Mouse (Mus musculus): Measurements from ENCODE around the gene Tat. TPM values are rescaled to one million over a fixed set of nuclear protein-coding genes. Genes with fewer than 3 reads are reported as not detected.
"Not testable (repeated sequence)": the region's sequence is repeated elsewhere in the genome, so short reads cannot be mapped to it uniquely, and the experiment has no call there.

Tat gene
- polyA plus RNA-seq, 1 experiment, result not detected

GRCm38 (mm10) chr8:110008228-110008994, 18.2 kb downstream of the Tat start:
- H3K27me3 ChIP-seq (ENCODE audit: control insufficient read depth, insufficient read depth, low read length), result no peaks in the 10 kb centered on the region
- no peaks in the 10 kb centered on the region for H3K36me3 ChIP-seq (ENCODE audit: control insufficient read depth, insufficient read depth, low read length)
- H3K4me3 ChIP-seq (ENCODE audit: extremely low read depth, insufficient read depth, insufficient read length), result no peak overlapping the region
- no peaks in the 10 kb centered on the region for H3K4me1 ChIP-seq (ENCODE audit: control insufficient read depth, insufficient read depth, insufficient read length)
- WGBS, result 77% methylated on average over 26 of the region's 26 CpGs
- no peak for DNase-seq (ENCODE audit: low read depth in 1 of 2, low spot score in 2 of 2)
- TF ChIP-seq POLR2A (IDR thresholded peaks at IDR 0.05; ENCODE audit: low read depth, low read length) (no peak), CTCF (IDR thresholded peaks at IDR 0.05; ENCODE audit: extremely low read depth, insufficient read depth, insufficient read length, insufficient replicate concordance) (no peak)
- H3K27ac ChIP-seq (ENCODE audit: insufficient read depth, low read length), result no peak overlapping the region

GRCm38 (mm10) chr8:110008995-110009446, 18.8 kb downstream of the Tat start:
- no peaks in the 10 kb centered on the region for H3K36me3 ChIP-seq (ENCODE audit: control insufficient read depth, insufficient read depth, low read length)
- no peaks in the 10 kb centered on the region for H3K4me1 ChIP-seq (ENCODE audit: control insufficient read depth, insufficient read depth, insufficient read length)
- no peaks in the 10 kb centered on the region for H3K27me3 ChIP-seq (ENCODE audit: control insufficient read depth, insufficient read depth, low read length)
- H3K27ac ChIP-seq (ENCODE audit: insufficient read depth, low read length), result no peak overlapping the region
- no peak for DNase-seq (ENCODE audit: low read depth in 1 of 2, low spot score in 2 of 2)
- TF ChIP-seq POLR2A (IDR thresholded peaks at IDR 0.05; ENCODE audit: low read depth, low read length) (no peak), CTCF (IDR thresholded peaks at IDR 0.05; ENCODE audit: extremely low read depth, insufficient read depth, insufficient read length, insufficient replicate concordance) (no peak)
- H3K4me3 ChIP-seq (ENCODE audit: extremely low read depth, insufficient read depth, insufficient read length), result no peak overlapping the region
- 26% methylated on average over 8 of the region's 8 CpGs for WGBS

GRCm38 (mm10) chr8:110010868-110011267, 20.6 kb downstream of the Tat start:
- no peak for DNase-seq (ENCODE audit: low read depth in 1 of 2, low spot score in 2 of 2)
- Histone ChIP-seq H3K4me3 (ENCODE audit: extremely low read depth, insufficient read depth, insufficient read length) (no peak overlapping the region), H3K27ac (ENCODE audit: insufficient read depth, low read length) (no peak overlapping the region), H3K27me3 (ENCODE audit: control insufficient read depth, insufficient read depth, low read length) (no peaks in the 10 kb centered on the region), H3K36me3 (ENCODE audit: control insufficient read depth, insufficient read depth, low read length) (no peaks in the 10 kb centered on the region), H3K4me1 (ENCODE audit: control insufficient read depth, insufficient read depth, insufficient read length) (no peaks in the 10 kb centered on the region)
- WGBS, result 37% methylated on average over 5 of the region's 5 CpGs
- no peak for TF ChIP-seq POLR2A (IDR thresholded peaks at IDR 0.05; ENCODE audit: low read depth, low read length)
- peak; percentile 38; the same call in 1 of the 2 replicates for TF ChIP-seq CTCF (IDR thresholded peaks at IDR 0.05; ENCODE audit: extremely low read depth, insufficient read depth, insufficient read length, insufficient replicate concordance)

GRCm38 (mm10) chr8:110022081-110022480, 31.8 kb downstream of the Tat start:
- Histone ChIP-seq H3K27me3 (ENCODE audit: control insufficient read depth, insufficient read depth, low read length) (no peaks in the 10 kb centered on the region), H3K4me3 (ENCODE audit: extremely low read depth, insufficient read depth, insufficient read length) (no peak overlapping the region), H3K36me3 (ENCODE audit: control insufficient read depth, insufficient read depth, low read length) (no peaks in the 10 kb centered on the region), H3K4me1 (ENCODE audit: control insufficient read depth, insufficient read depth, insufficient read length) (no peaks in the 10 kb centered on the region), H3K27ac (ENCODE audit: insufficient read depth, low read length) (no peak overlapping the region)
- no peak for DNase-seq (ENCODE audit: low read depth in 1 of 2, low spot score in 2 of 2)
- 66% methylated on average over 6 of the region's 6 CpGs for WGBS
- no peak for TF ChIP-seq POLR2A (IDR thresholded peaks at IDR 0.05; ENCODE audit: low read depth, low read length)
- no peak for TF ChIP-seq CTCF (IDR thresholded peaks at IDR 0.05; ENCODE audit: extremely low read depth, insufficient read depth, insufficient read length, insufficient replicate concordance)

- no peak overlapping the region for H3K27ac ChIP-seq (ENCODE audit: insufficient read depth, low read length)
- TF ChIP-seq CTCF (IDR thresholded peaks at IDR 0.05; ENCODE audit: extremely low read depth, insufficient read depth, insufficient read length, insufficient replicate concordance) (no peak), POLR2A (IDR thresholded peaks at IDR 0.05; ENCODE audit: low read depth, low read length) (no peak)
- no peaks in the 10 kb centered on the region for H3K27me3 ChIP-seq (ENCODE audit: control insufficient read depth, insufficient read depth, low read length)
- WGBS, result 90% methylated on average over 10 of the region's 10 CpGs
- no peak for DNase-seq (ENCODE audit: low read depth in 1 of 2, low spot score in 2 of 2)
- no peaks in the 10 kb centered on the region for H3K4me1 ChIP-seq (ENCODE audit: control insufficient read depth, insufficient read depth, insufficient read length)
- H3K4me3 ChIP-seq (ENCODE audit: extremely low read depth, insufficient read depth, insufficient read length), result no peak overlapping the region
- H3K36me3 ChIP-seq (ENCODE audit: control insufficient read depth, insufficient read depth, low read length), result no peaks in the 10 kb centered on the region
These were observed 32.6 kb downstream of the Tat start for GRCm38 (mm10) chr8:110022768-110023344.

DNA sequence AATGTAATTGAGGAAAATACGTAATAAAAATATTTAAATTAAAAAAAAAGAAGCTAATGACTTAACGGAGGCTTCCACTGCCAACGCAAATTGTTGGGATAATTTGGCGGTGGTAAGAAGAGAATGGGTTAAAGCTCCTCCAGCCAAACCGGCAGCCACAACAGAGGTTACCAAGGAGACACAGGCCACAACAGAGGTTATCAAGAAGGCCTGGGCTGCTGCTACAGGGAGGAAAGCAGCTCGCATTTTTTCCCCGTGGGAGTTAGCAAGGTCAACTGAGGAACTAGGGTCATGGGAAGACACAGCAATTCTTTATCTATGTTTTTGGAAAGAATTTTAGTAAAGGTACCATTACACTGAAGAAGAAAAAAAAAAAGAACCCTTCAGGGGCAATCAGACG, 43.5 kb downstream of the Tat start:
- not testable (repeated sequence) for DNase-seq (ENCODE audit: low read depth in 1 of 2, low spot score in 2 of 2); H3K4me1 ChIP-seq (ENCODE audit: control insufficient read depth, insufficient read depth, insufficient read length); H3K27ac ChIP-seq (ENCODE audit: insufficient read depth, low read length); H3K36me3 ChIP-seq (ENCODE audit: control insufficient read depth, insufficient read depth, low read length); H3K27me3 ChIP-seq (ENCODE audit: control insufficient read depth, insufficient read depth, low read length); H3K4me3 ChIP-seq (ENCODE audit: extremely low read depth, insufficient read depth, insufficient read length)
- WGBS, result 51% methylated on average over 8 of the region's 8 CpGs

- no peaks in the 10 kb centered on the region for H3K36me3 ChIP-seq (ENCODE audit: control insufficient read depth, insufficient read depth, low read length)
- 82% methylated on average over 4 of the region's 4 CpGs for WGBS
- no peaks in the 10 kb centered on the region for H3K27me3 ChIP-seq (ENCODE audit: control insufficient read depth, insufficient read depth, low read length)
- TF ChIP-seq CTCF (IDR thresholded peaks at IDR 0.05; ENCODE audit: extremely low read depth, insufficient read depth, insufficient read length, insufficient replicate concordance), result no peak
- no peak for TF ChIP-seq POLR2A (IDR thresholded peaks at IDR 0.05; ENCODE audit: low read depth, low read length)
- H3K27ac ChIP-seq (ENCODE audit: insufficient read depth, low read length), result no peak overlapping the region
- no peak overlapping the region for H3K4me3 ChIP-seq (ENCODE audit: extremely low read depth, insufficient read depth, insufficient read length)
- DNase-seq (ENCODE audit: low read depth in 1 of 2, low spot score in 2 of 2), result no peak
- no peaks in the 10 kb centered on the region for H3K4me1 ChIP-seq (ENCODE audit: control insufficient read depth, insufficient read depth, insufficient read length)
These were observed 44.1 kb downstream of the Tat start for GRCm38 (mm10) chr8:110034331-110034730.

Data from spleen, adult 2 months (tissue).